Comparison of ENCODE assay signal across 13 mouse cellular contexts in genomic region chr11:88825909-88826308, GRCm38 (mm10). TPM values are rescaled to one million over a fixed set of nuclear protein-coding genes. Genes with fewer than 3 reads are reported as not detected.
A peak's percentile ranks its signal among the peaks of the same experiment; 100 is the strongest.
DNase-seq lines count a peak whose midpoint lies in the region; ATAC-seq and TF ChIP-seq lines count a peak whose summit lies in the region.
"Had no signal": no experiment of that assay in that cellular context is flagged by ENCODE, and none has a peak within 500 bp of the region (broad histone marks: within the 10 kb centered on the region; RNA-seq: fewer than 3 reads in every experiment).

No protein-coding gene starts in this region.

- peaks cover 11% of the 10 kb centered on the region for H3K4me1 ChIP-seq in forebrain, embryonic 14.5 days (ENCODE audit: control insufficient read depth, insufficient read depth, low read length)
- H3K4me1 ChIP-seq in forebrain, embryonic 12.5 days = peaks cover 18% of the 10 kb centered on the region
- peaks cover 9% of the 10 kb centered on the region for H3K4me1 ChIP-seq in cerebellum, adult 2 months (ENCODE audit: control insufficient read depth, insufficient read depth, low read length)
- H3K4me1 ChIP-seq: liver, embryonic 13.5 days had no signal

- DNase-seq in forebrain, embryonic 14.5 days (ENCODE audit: low spot score) = peak; percentile 59
- no peak for DNase-seq in left cerebral cortex, adult 2 months (ENCODE audit: extremely low spot score in 1 of 2, low spot score in 2 of 2)
- no peak for DNase-seq in left cerebral cortex, adult 9 months (ENCODE audit: low spot score in 2 of 2)
- DNase-seq in 3T3-L1 (ENCODE audit: low read depth, low spot score) = peak; percentile 42
- peak; percentile 61 to 67 for DNase-seq in cerebellum, adult 2 months
- no peak for DNase-seq in Muller cell, postnatal 12 days (ENCODE audit: inconsistent ontology term)
- DNase-seq in ovary, postnatal 14 days (ENCODE audit: low spot score) = no peak
- DNase-seq: layer of hippocampus, adult 9-11 months; liver, embryonic 13.5 days; thymus, postnatal 4 days had no signal

- peaks cover 7% of the 10 kb centered on the region; the same call in 1 of the 2 replicates for H3K36me3 ChIP-seq in forebrain, embryonic 14.5 days (ENCODE audit: control insufficient read depth, insufficient read depth, low read length)
- H3K36me3 ChIP-seq in forebrain, embryonic 12.5 days (replicated peaks) = peaks cover 7% of the 10 kb centered on the region

- no peak overlapping the region for H3K9ac ChIP-seq in forebrain, embryonic 14.5 days (ENCODE audit: low read length)
- H3K9ac ChIP-seq in forebrain, embryonic 12.5 days = no peak overlapping the region
- H3K9ac ChIP-seq: heart, embryonic 13.5 days; liver, embryonic 13.5 days; midbrain, embryonic 12.5 days had no signal

- intact Hi-C loops in left cerebral cortex, adult 2 months (cut with DNase I) = loop anchor here (10.0 kb wide), 1 partner anchor 761 kb away; the partner anchor contains the start of gene Vezf1

- TF ChIP-seq CTCF in left cerebral cortex, adult 2 months (IDR thresholded peaks at IDR 0.05) = peak; percentile 6
- no peak for TF ChIP-seq CTCF in cerebellum, adult 2 months (IDR thresholded peaks at IDR 0.05; ENCODE audit: borderline replicate concordance, insufficient read depth, low read depth, low read length)

- no peak for ATAC-seq in forebrain, embryonic 14.5 days
- ATAC-seq in forebrain, embryonic 12.5 days (ENCODE audit: low FRiP score) = no peak

- no peak for TF ChIP-seq POLR2A in cerebellum, adult 2 months (IDR thresholded peaks at IDR 0.05; ENCODE audit: borderline replicate concordance, insufficient read depth, low read length)

- H3K4me2 ChIP-seq in forebrain, embryonic 14.5 days (ENCODE audit: low read length) = no peak overlapping the region
- no peak overlapping the region for H3K4me2 ChIP-seq in forebrain, embryonic 12.5 days
- H3K4me2 ChIP-seq: heart, embryonic 13.5 days; liver, embryonic 13.5 days; midbrain, embryonic 12.5 days had no signal

- no peak overlapping the region for H3K27ac ChIP-seq in forebrain, embryonic 14.5 days (ENCODE audit: low read depth, low read length)
- H3K27ac ChIP-seq in forebrain, embryonic 12.5 days = no peak overlapping the region
- no peak overlapping the region for H3K27ac ChIP-seq in left cerebral cortex, adult 2 months
- H3K27ac ChIP-seq in cerebellum, adult 2 months (ENCODE audit: insufficient read depth, low read length) = no peak overlapping the region
- H3K27ac ChIP-seq: heart, embryonic 13.5 days; liver, embryonic 13.5 days; midbrain, embryonic 12.5 days had no signal

- 54% methylated on average over 7 of the region's 7 CpGs for WGBS in forebrain, embryonic 14.5 days
- 68% methylated on average over 7 of the region's 7 CpGs for WGBS in forebrain, embryonic 12.5 days
- 1% methylated on average over 7 of the region's 7 CpGs for WGBS in cerebellum, adult 2 months

- no peak overlapping the region for H3K4me3 ChIP-seq in forebrain, embryonic 14.5 days (ENCODE audit: low read depth, low read length)
- no peak overlapping the region for H3K4me3 ChIP-seq in forebrain, embryonic 12.5 days (replicated peaks)
- H3K4me3 ChIP-seq in left cerebral cortex, adult 2 months = no peak overlapping the region
- H3K4me3 ChIP-seq in cerebellum, adult 2 months (replicated peaks; ENCODE audit: insufficient read depth, low read depth, low read length) = no peak overlapping the region
- H3K4me3 ChIP-seq: heart, embryonic 13.5 days; liver, embryonic 13.5 days; midbrain, embryonic 12.5 days had no signal

- H3K9me3 ChIP-seq in forebrain, embryonic 14.5 days (replicated peaks; ENCODE audit: control insufficient read depth, low read length) = no peaks in the 10 kb centered on the region
- H3K9me3 ChIP-seq in forebrain, embryonic 12.5 days = no peaks in the 10 kb centered on the region
- H3K9me3 ChIP-seq: heart, embryonic 13.5 days; liver, embryonic 13.5 days; midbrain, embryonic 12.5 days had no signal

- H3K27me3 ChIP-seq in forebrain, embryonic 14.5 days (replicated peaks; ENCODE audit: control insufficient read depth, insufficient read depth, low read length) = no peaks in the 10 kb centered on the region
- peaks cover 17% of the 10 kb centered on the region for H3K27me3 ChIP-seq in forebrain, embryonic 12.5 days
- H3K27me3 ChIP-seq in cerebellum, adult 2 months (ENCODE audit: control insufficient read depth, insufficient read depth, low read length) = no peaks in the 10 kb centered on the region

RNA-seq across cellular contexts. Expression of gene Akap1, which starts 38.5 kb away (rescaled TPM):
- 18.7 and 27.7 TPM in 2 replicates for polyA plus RNA-seq in forebrain, embryonic 14.5 days (2014; fragmentation: Nextera tagmentation; extraction: Ambion mirVana)
- 20.9 and 23.3 TPM in 2 replicates for polyA plus RNA-seq in forebrain, embryonic 12.5 days (2016; fragmentation: Nextera tagmentation; extraction: Ambion mirVana)
- 10 to 100 TPM; 39.8 to 40.1 TPM for total RNA-seq in left cerebral cortex, adult 2 months (2021)
- 41.5 and 42.8 TPM in 2 replicates for polyA plus RNA-seq in cerebellum, adult 2 months (2012; rRNA removed)

Comparison
In these comparisons a context has a peak if more than half of its experiments do, and no peak if none do; other contexts are left out.
1. DNase-seq: peak in forebrain, embryonic 14.5 days (single experiment), 3T3-L1 (single experiment) and cerebellum, adult 2 months (2 of 2); none in left cerebral cortex, adult 2 months (0 of 2), left cerebral cortex, adult 9 months (0 of 2), Muller cell, postnatal 12 days (single experiment) and ovary, postnatal 14 days (single experiment).